ENCODE assay signal across 8 mouse cellular contexts in genomic region chr11:97702393-97702745, GRCm38 (mm10). TPM values are rescaled to one million over a fixed set of nuclear protein-coding genes. Genes with fewer than 3 reads are reported as not detected.
DNase-seq lines count a peak whose midpoint lies in the region; ATAC-seq lines count a peak whose summit lies in the region.

No protein-coding gene starts in this region.

- peak overlapping the region; percentile 83 for H3K27ac ChIP-seq in hindbrain, embryonic 16.5 days (ENCODE audit: low read depth, low read length)

- peaks cover 10% of the 10 kb centered on the region for H3K36me3 ChIP-seq in hindbrain, embryonic 16.5 days (ENCODE audit: control insufficient read depth, insufficient read depth, low read length)
- H3K36me3 ChIP-seq in megakaryocyte, embryonic 14.5 days (replicated peaks; ENCODE audit: low read length) = peaks cover 28% of the 10 kb centered on the region

- H3K27me3 ChIP-seq in hindbrain, embryonic 16.5 days (replicated peaks; ENCODE audit: control insufficient read depth, insufficient read depth, low read length) = no peaks in the 10 kb centered on the region
- peaks cover 3% of the 10 kb centered on the region for H3K27me3 ChIP-seq in megakaryocyte, embryonic 14.5 days (replicated peaks)

- peaks cover 28% of the 10 kb centered on the region for H3K4me1 ChIP-seq in hindbrain, embryonic 16.5 days (ENCODE audit: control insufficient read depth, insufficient read depth, low read depth, low read length)
- peaks cover 79% of the 10 kb centered on the region for H3K4me1 ChIP-seq in megakaryocyte, embryonic 14.5 days

- peak overlapping the region; percentile 75 for H3K9ac ChIP-seq in hindbrain, embryonic 16.5 days (ENCODE audit: low read depth, low read length)

- WGBS in hindbrain, embryonic 16.5 days = under 1% methylated on average over 24 of the region's 24 CpGs

- H3K4me2 ChIP-seq in hindbrain, embryonic 16.5 days (ENCODE audit: low read length) = peak overlapping the region; percentile 65

- DNase-seq in T-cell, adult 2 months (ENCODE audit: low spot score) = peak; percentile 90
- DNase-seq in cerebellum, postnatal 25 days = peak; percentile 93 to 94
- peak; percentile 93 for DNase-seq in gastrocnemius, adult 18-20 months (ENCODE audit: low spot score)
- DNase-seq in left cerebral cortex, adult 9 months (ENCODE audit: low spot score in 2 of 2) = peak; percentile 70 to 92
- DNase-seq in right cerebral cortex, adult 2 months (ENCODE audit: low spot score in 2 of 2) = peak; percentile 91 to 95
- peak; percentile 71 for DNase-seq in urinary bladder, postnatal 10 days (ENCODE audit: low spot score)

- peak overlapping the region; percentile 89 for H3K4me3 ChIP-seq in hindbrain, embryonic 16.5 days (ENCODE audit: low read length)
- peak overlapping the region; percentile 100 for H3K4me3 ChIP-seq in megakaryocyte, embryonic 14.5 days (replicated peaks)

- no peaks in the 10 kb centered on the region for H3K9me3 ChIP-seq in hindbrain, embryonic 16.5 days (ENCODE audit: control insufficient read depth, low read length)
- no peaks in the 10 kb centered on the region for H3K9me3 ChIP-seq in megakaryocyte, embryonic 14.5 days

- ATAC-seq in hindbrain, embryonic 16.5 days = no peak

RNA-seq across cellular contexts. Expression of gene Psmb3, which starts 0.8 kb away (rescaled TPM):
- 100 to 1,000 TPM; 150 to 167 TPM for total RNA-seq in gastrocnemius, adult 18-20 months (2021)
- polyA plus RNA-seq in hindbrain, embryonic 16.5 days (2015; fragmentation: Nextera tagmentation; extraction: Ambion mirVana) = 422 and 438 TPM in 2 replicates
- polyA plus RNA-seq in megakaryocyte, embryonic 14.5 days (2012; ENCODE audit: insufficient read depth, low replicate concordance) = 44.4 and 47.3 TPM in 2 replicates

RNA-seq across cellular contexts. Expression of gene Pcgf2, which starts 2.1 kb away (rescaled TPM):
- total RNA-seq in gastrocnemius, adult 18-20 months (2021) = 1 to 10 TPM in 1 of 2 experiments, under 1 TPM in 1; 0.96 to 2.3 TPM
- 15.4 and 19.2 TPM in 2 replicates for polyA plus RNA-seq in hindbrain, embryonic 16.5 days (2015; fragmentation: Nextera tagmentation; extraction: Ambion mirVana)
- 83.4 and 214 TPM in 2 replicates for polyA plus RNA-seq in megakaryocyte, embryonic 14.5 days (2012; ENCODE audit: insufficient read depth, low replicate concordance)

RNA-seq across cellular contexts. Expression of gene Cisd3, which starts 16.7 kb away (rescaled TPM):
- 100 to 1,000 TPM in 1 of 2 experiments, 10 to 100 TPM in 1; 96.7 to 102 TPM for total RNA-seq in gastrocnemius, adult 18-20 months (2021)
- polyA plus RNA-seq in hindbrain, embryonic 16.5 days (2015; fragmentation: Nextera tagmentation; extraction: Ambion mirVana) = 37.2 and 42.4 TPM in 2 replicates
- 0.45 TPM in 1 of 2 replicates, not detected in the other for polyA plus RNA-seq in megakaryocyte, embryonic 14.5 days (2012; ENCODE audit: insufficient read depth, low replicate concordance)

RNA-seq across cellular contexts. Expression of gene Mllt6, which starts 39.2 kb away (rescaled TPM):
- total RNA-seq in gastrocnemius, adult 18-20 months (2021) = 10 to 100 TPM; 44.1 to 51.0 TPM
- polyA plus RNA-seq in hindbrain, embryonic 16.5 days (2015; fragmentation: Nextera tagmentation; extraction: Ambion mirVana) = 3.1 and 3.3 TPM in 2 replicates
- 8.6 TPM in 2 replicates for polyA plus RNA-seq in megakaryocyte, embryonic 14.5 days (2012; ENCODE audit: insufficient read depth, low replicate concordance)

RNA-seq across cellular contexts. Expression of gene Pip4k2b, which starts 42.1 kb away (rescaled TPM):
- total RNA-seq in gastrocnemius, adult 18-20 months (2021) = 10 to 100 TPM; 64.7 TPM
- 3.6 and 4.4 TPM in 2 replicates for polyA plus RNA-seq in hindbrain, embryonic 16.5 days (2015; fragmentation: Nextera tagmentation; extraction: Ambion mirVana)
- 31.7 and 36.8 TPM in 2 replicates for polyA plus RNA-seq in megakaryocyte, embryonic 14.5 days (2012; ENCODE audit: insufficient read depth, low replicate concordance)

Comparison
In these comparisons a context has a peak if more than half of its experiments do, and no peak if none do; other contexts are left out.
1. RNA of gene Cisd3, which starts 16.7 kb away (polyA plus RNA-seq): 37.2 to 42.4 TPM in hindbrain, embryonic 16.5 days; 0.45 TPM in megakaryocyte, embryonic 14.5 days; every median in the first group is over 10 times any median in the second.
2. Peak in every context shown above with its lines, with median percentiles within 50 percentile points of each other: DNase-seq.